ENCODE assay signal across 10 mouse cellular contexts in genomic region chr13:51201985-51202843, GRCm38 (mm10). TPM values are rescaled to one million over a fixed set of nuclear protein-coding genes. Genes with fewer than 3 reads are reported as not detected.
DNase-seq lines count a peak whose midpoint lies in the region; ATAC-seq and TF ChIP-seq lines count a peak whose summit lies in the region.
"Not testable (repeated sequence)": the region's sequence is repeated elsewhere in the genome, so short reads cannot be mapped to it uniquely, and the experiment has no call there.
"Had no signal": no experiment of that assay in that cellular context is flagged by ENCODE, and none has a peak within 500 bp of the region (broad histone marks: within the 10 kb centered on the region; RNA-seq: fewer than 3 reads in every experiment).

No protein-coding gene starts in this region.

- peak; percentile 75 for DNase-seq in R1 (ENCODE audit: low read depth, low spot score)
- not testable (repeated sequence) for DNase-seq in heart, embryonic 10.5 days (ENCODE audit: low spot score); liver, postnatal 0 days
- peak; percentile 50 for DNase-seq in left cerebral cortex, postnatal 4 days

- H3K36me3 ChIP-seq in heart, embryonic 10.5 days; hindbrain, embryonic 15.5 days; liver, postnatal 0 days (replicated peaks; ENCODE audit: insufficient read depth, low read length); midbrain, embryonic 15.5 days (replicated peaks); stomach, embryonic 16.5 days (ENCODE audit: control insufficient read depth, insufficient read depth, low read length): not testable (repeated sequence)

- H3K9me3 ChIP-seq in heart, embryonic 10.5 days; hindbrain, embryonic 15.5 days; liver, postnatal 0 days (ENCODE audit: low read length); midbrain, embryonic 15.5 days; stomach, embryonic 16.5 days (replicated peaks; ENCODE audit: control insufficient read depth, low read length): not testable (repeated sequence)

- peak overlapping the region; percentile 49 for H3K4me3 ChIP-seq in heart, embryonic 10.5 days
- H3K4me3 ChIP-seq in hindbrain, embryonic 15.5 days: peak overlapping the region; percentile 37
- not testable (repeated sequence) for H3K4me3 ChIP-seq in liver, postnatal 0 days (ENCODE audit: low read depth, low read length)
- H3K4me3 ChIP-seq in midbrain, embryonic 15.5 days: peak overlapping the region; percentile 32
- H3K4me3 ChIP-seq in stomach, embryonic 16.5 days (replicated peaks; ENCODE audit: low read length): peak overlapping the region; percentile 31

- not testable (repeated sequence) for TF ChIP-seq CTCF in liver, postnatal 0 days (IDR thresholded peaks at IDR 0.05; ENCODE audit: low read depth)

- 47% methylated on average over 26 of the region's 36 CpGs for WGBS in heart, embryonic 10.5 days
- 43% methylated on average over 32 of the region's 36 CpGs for WGBS in hindbrain, embryonic 15.5 days
- 41% methylated on average over 27 of the region's 36 CpGs for WGBS in liver, postnatal 0 days (ENCODE audit: insufficient replicate concordance)
- 41% methylated on average over 36 of the region's 36 CpGs for WGBS in midbrain, embryonic 15.5 days
- 45% methylated on average over 27 of the region's 36 CpGs for WGBS in stomach, embryonic 16.5 days

- not testable (repeated sequence) for H3K27me3 ChIP-seq in heart, embryonic 10.5 days (ENCODE audit: insufficient read depth, poor library complexity, severe bottlenecking); hindbrain, embryonic 15.5 days; liver, postnatal 0 days (ENCODE audit: insufficient read depth, low read length); midbrain, embryonic 15.5 days (replicated peaks); stomach, embryonic 16.5 days (ENCODE audit: control insufficient read depth, insufficient read depth, low read length)

- intact Hi-C loops in left cerebral cortex, postnatal 4 days (cut with DNase I): not testable (repeated sequence)

- not testable (repeated sequence) for H3K27ac ChIP-seq in heart, embryonic 10.5 days; hindbrain, embryonic 15.5 days (replicated peaks); liver, postnatal 0 days (ENCODE audit: low read depth); midbrain, embryonic 15.5 days; stomach, embryonic 16.5 days (ENCODE audit: low read length)

- H3K4me2 ChIP-seq in hindbrain, embryonic 15.5 days: peak overlapping the region; percentile 66
- H3K4me2 ChIP-seq in liver, postnatal 0 days (ENCODE audit: low read depth, low read length): peak overlapping the region; percentile 55; the same call in 1 of the 2 replicates
- H3K4me2 ChIP-seq in midbrain, embryonic 15.5 days: peak overlapping the region; percentile 58
- peak overlapping the region; percentile 56 for H3K4me2 ChIP-seq in stomach, embryonic 16.5 days (ENCODE audit: low read depth, low read length)

- H3K9ac ChIP-seq in hindbrain, embryonic 15.5 days; liver, postnatal 0 days (replicated peaks); stomach, embryonic 16.5 days (ENCODE audit: low read length): not testable (repeated sequence)
- H3K9ac ChIP-seq in midbrain, embryonic 15.5 days: peak overlapping the region; percentile 34; the same call in 1 of the 2 replicates

- TF ChIP-seq EP300 in liver, postnatal 0 days (IDR thresholded peaks at IDR 0.05; ENCODE audit: low read depth): not testable (repeated sequence)

- H3K4me1 ChIP-seq in heart, embryonic 10.5 days; hindbrain, embryonic 15.5 days (replicated peaks); liver, postnatal 0 days (ENCODE audit: insufficient read depth); midbrain, embryonic 15.5 days; stomach, embryonic 16.5 days (ENCODE audit: control insufficient read depth, insufficient read depth, low read length): not testable (repeated sequence)

- ATAC-seq in erythroblast, adult 5-6 weeks (replicated peaks; ENCODE audit: low FRiP score, poor library complexity, severe bottlenecking): peak; percentile 93
- ATAC-seq in hindbrain, embryonic 15.5 days (ENCODE audit: low FRiP score, low read depth): peak; percentile 62
- ATAC-seq in liver, postnatal 0 days: peak; percentile 56
- peak; percentile 61 for ATAC-seq in midbrain, embryonic 15.5 days (replicated peaks)
- not testable (repeated sequence) for ATAC-seq in stomach, embryonic 16.5 days (ENCODE audit: insufficient read depth, low FRiP score)

RNA-seq across cellular contexts. Expression of gene Nxnl2, which starts 31.4 kb away (rescaled TPM):
- total RNA-seq in erythroblast, adult 5-6 weeks (2015; ENCODE audit: low replicate concordance): not detected in 2 replicates
- not detected in 2 replicates for total RNA-seq in erythroblast, adult 5-6 weeks (2017; ENCODE audit: low replicate concordance)
- polyA plus RNA-seq in heart, embryonic 10.5 days (2016; fragmentation: Nextera tagmentation; extraction: Ambion mirVana): 0.26 and 0.53 TPM in 2 replicates
- polyA plus RNA-seq in hindbrain, embryonic 15.5 days (2015; fragmentation: Nextera tagmentation; extraction: Ambion mirVana): 3.4 and 4.0 TPM in 2 replicates
- 1 to 10 TPM; 1.8 to 4.5 TPM for total RNA-seq in left cerebral cortex, postnatal 4 days (2021)
- 0.15 and 0.19 TPM in 2 replicates for polyA plus RNA-seq in liver, postnatal 0 days (2015; fragmentation: Nextera tagmentation; extraction: Ambion mirVana)
- polyA plus RNA-seq in midbrain, embryonic 15.5 days (2015; fragmentation: Nextera tagmentation; extraction: Ambion mirVana): 2.0 and 2.7 TPM in 2 replicates
- polyA plus RNA-seq in stomach, embryonic 16.5 days (2015; fragmentation: Nextera tagmentation; extraction: Ambion mirVana): 1.3 and 1.5 TPM in 2 replicates
- total RNA-seq: gastrocnemius, adult 18-20 months had no signal
- polyA plus RNA-seq: myocyte had no signal
